ENCODE assay signal across 8 mouse cellular contexts in the genomic region with DNA sequence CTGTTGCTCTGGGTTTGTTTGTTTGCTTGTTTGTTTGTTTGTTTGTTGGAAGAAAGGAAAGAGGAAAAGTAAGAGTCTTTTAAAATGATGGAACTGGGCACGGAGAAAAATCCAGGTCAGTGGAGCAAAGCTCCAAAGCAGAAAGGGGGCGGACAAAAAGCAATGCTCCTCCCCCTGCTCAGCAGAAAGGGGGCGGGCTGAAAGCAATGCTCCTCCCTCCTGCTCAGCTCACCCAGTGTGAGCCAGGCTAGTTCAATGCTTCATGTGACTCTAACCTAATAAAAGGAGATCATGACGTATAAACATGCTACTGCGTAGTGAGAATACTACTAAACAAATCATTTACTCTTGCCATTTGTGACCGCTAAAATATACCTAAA. TPM values are rescaled to one million over a fixed set of nuclear protein-coding genes. Genes with fewer than 3 reads are reported as not detected.
DNase-seq lines count a peak whose midpoint lies in the region; ATAC-seq and TF ChIP-seq lines count a peak whose summit lies in the region.

No protein-coding gene starts in this region.

- H3K9ac ChIP-seq in ES-E14 (ENCODE audit: insufficient read depth, low read depth, low read length, poor library complexity, severe bottlenecking) = no peak overlapping the region
- H3K9ac ChIP-seq in hindbrain, embryonic 12.5 days = no peak overlapping the region

- H3K4me1 ChIP-seq in ES-E14 (ENCODE audit: control insufficient read depth in 2 of 2, insufficient read depth in 2 of 2, low read length in 2 of 2, poor library complexity in 1 of 2) = peaks cover 0 to 2% of the 10 kb centered on the region in 2 experiments; a peak in 1 of 4 replicates
- H3K4me1 ChIP-seq in hindbrain, embryonic 12.5 days = peaks cover 4% of the 10 kb centered on the region

- H3K4me3 ChIP-seq in ES-E14 (ENCODE audit: insufficient read depth in 1 of 2, low read depth in 1 of 2, low read length in 2 of 2, poor library complexity in 1 of 2, severe bottlenecking in 1 of 2) = peak overlapping the region; percentile 45 to 80
- H3K4me3 ChIP-seq in hindbrain, embryonic 12.5 days = peak overlapping the region; percentile 16; the same call in 1 of the 2 replicates

- peak overlapping the region; percentile 41 for H3K4me2 ChIP-seq in hindbrain, embryonic 12.5 days (replicated peaks)

- no peaks in the 10 kb centered on the region for H3K36me3 ChIP-seq in ES-E14 (ENCODE audit: control insufficient read depth, insufficient read depth, low read length, poor library complexity, severe bottlenecking)
- H3K36me3 ChIP-seq in hindbrain, embryonic 12.5 days = no peaks in the 10 kb centered on the region

- peak; percentile 64 for DNase-seq in adrenal gland, postnatal 14 days
- no peak for DNase-seq in adrenal gland, adult 8-10 months
- DNase-seq in ES-E14 (ENCODE audit: low read depth, low spot score) = peak; percentile 76
- DNase-seq in lung, postnatal 4 days = peak; percentile 23 to 30
- no peak for DNase-seq in urinary bladder, adult 2 months (ENCODE audit: low spot score)
- DNase-seq in urinary bladder, postnatal 14 days (ENCODE audit: low spot score) = no peak
- no peak for DNase-seq in cerebellum, adult 18-20 months

- in situ Hi-C loops in ES-E14 (cut with MboI; ENCODE audit: low sequenced_read_pairs in 2 of 2, unreplicated experiment in 2 of 2) = no loop called here

- peak overlapping the region; percentile 47; the same call in 1 of the 2 replicates for H3K27ac ChIP-seq in ES-E14 (ENCODE audit: insufficient read depth, low read depth, low read length, poor library complexity, severe bottlenecking)
- H3K27ac ChIP-seq in hindbrain, embryonic 12.5 days = peak overlapping the region; percentile 35; the same call in 1 of the 2 replicates

- H3K27me3 ChIP-seq in hindbrain, embryonic 12.5 days = no peaks in the 10 kb centered on the region

- WGBS in hindbrain, embryonic 12.5 days = 42% methylated on average over 6 of the region's 6 CpGs

- ATAC-seq in hindbrain, embryonic 12.5 days (ENCODE audit: low FRiP score) = no peak

- H3K9me3 ChIP-seq in ES-E14 (ENCODE audit: control insufficient read depth, insufficient read depth, low read depth, low read length) = no peaks in the 10 kb centered on the region
- H3K9me3 ChIP-seq in hindbrain, embryonic 12.5 days (replicated peaks) = no peaks in the 10 kb centered on the region

TF ChIP-seq in ES-E14, 5 proteins besides CTCF, POLR2A, EP300 and RAD21:
- no peak for TF ChIP-seq ZNF384 (IDR thresholded peaks at IDR 0.05; ENCODE audit: low read depth, low read length)
- no peak for TF ChIP-seq ZC3H11A (IDR thresholded peaks at IDR 0.05; ENCODE audit: borderline replicate concordance, low read depth, low read length)
- TF ChIP-seq CHD2 (IDR thresholded peaks at IDR 0.05; ENCODE audit: low read depth, low read length) = no peak
- no peak for TF ChIP-seq HCFC1 (IDR thresholded peaks at IDR 0.05; ENCODE audit: borderline replicate concordance, insufficient read depth, low read length)
- no peak for TF ChIP-seq MAFK (IDR thresholded peaks at IDR 0.05; ENCODE audit: insufficient read depth, low read depth, low read length)

RNA-seq across cellular contexts. Expression of gene Map3k9, which starts 36.1 kb away (rescaled TPM):
- total RNA-seq in adrenal gland, postnatal 14 days (2021) = 1.0 and 2.0 TPM in 2 replicates
- 1 to 10 TPM; 1.6 to 9.7 (median 5.5) TPM for total RNA-seq in adrenal gland, adult 8-10 months (2022)
- 5.4 and 9.9 TPM in 2 replicates for total RNA-seq in ES-E14 (2012; rRNA removed)
- polyA plus RNA-seq in hindbrain, embryonic 12.5 days (2016; fragmentation: Nextera tagmentation; extraction: Ambion mirVana) = 8.3 and 9.1 TPM in 2 replicates
- 1.4 and 2.3 TPM in 2 replicates for polyA plus RNA-seq in urinary bladder, adult 2 months (2012; rRNA removed)

RNA-seq across cellular contexts. Expression of gene Pcnx, which starts 42.7 kb away (rescaled TPM):
- 57.7 and 60.7 TPM in 2 replicates for total RNA-seq in adrenal gland, postnatal 14 days (2021)
- 10 to 100 TPM; 56.1 to 89.3 (median 70.1) TPM for total RNA-seq in adrenal gland, adult 8-10 months (2022)
- 24.9 and 36.0 TPM in 2 replicates for total RNA-seq in ES-E14 (2012; rRNA removed)
- polyA plus RNA-seq in hindbrain, embryonic 12.5 days (2016; fragmentation: Nextera tagmentation; extraction: Ambion mirVana) = 13.1 and 18.1 TPM in 2 replicates
- 23.3 and 35.3 TPM in 2 replicates for polyA plus RNA-seq in urinary bladder, adult 2 months (2012; rRNA removed)

Comparison
In these comparisons a context has a peak if more than half of its experiments do, and no peak if none do; other contexts are left out.
1. DNase-seq: peak in adrenal gland, postnatal 14 days (single experiment), ES-E14 (single experiment) and lung, postnatal 4 days (2 of 2); none in adrenal gland, adult 8-10 months (single experiment), urinary bladder, adult 2 months (single experiment), urinary bladder, postnatal 14 days (single experiment) and cerebellum, adult 18-20 months (0 of 2).